Mouse (Mus musculus) layer of hippocampus, adult 9-10 months (tissue): Measurements from ENCODE around the gene P4ha1.
"Not testable (repeated sequence)": the region's sequence is repeated elsewhere in the genome, so short reads cannot be mapped to it uniquely, and the experiment has no call there.

ENCODE experiments used
- DNase-seq: peaks from one replicate; pipeline ENCODE4 v3.0.0; 2022; ENCODE audit warnings: low spot score

Gene P4ha1

GRCm38 (mm10) chr10:59369426-59369825 is 46.3 kb downstream of the P4ha1 start:
- no peak for DNase-seq

- DNase-seq, result no peak
Measured at GRCm38 (mm10) chr10:59377906-59378305, 54.8 kb downstream of the P4ha1 start.

- DNase-seq, result no peak
Measured at GRCm38 (mm10) chr10:59378728-59379127, 55.6 kb downstream of the P4ha1 start.

- no peak for DNase-seq
Measured at GRCm38 (mm10) chr10:59379927-59380326, 56.8 kb downstream of the P4ha1 start.

- no peak for DNase-seq
Measured at GRCm38 (mm10) chr10:59380411-59380821, 57.3 kb downstream of the P4ha1 start.

GRCm38 (mm10) chr10:59381563-59381962 is 58.5 kb downstream of the P4ha1 start:
- not testable (repeated sequence) for DNase-seq

GRCm38 (mm10) chr10:59386951-59387350 is 63.9 kb downstream of the P4ha1 start:
- DNase-seq, result peak; percentile 41

- no peak for DNase-seq
Measured at GRCm38 (mm10) chr10:59389652-59390051, 66.6 kb downstream of the P4ha1 start.

- no peak for DNase-seq
Measured at GRCm38 (mm10) chr10:59391907-59392306, 68.8 kb downstream of the P4ha1 start.

GRCm38 (mm10) chr10:59395461-59395860 is 72.4 kb downstream of the P4ha1 start, which contains the start of gene Gm10273:
Gm10273 (plus strand) TSS chr10:59395632.
- not testable (repeated sequence) for DNase-seq

- DNase-seq, result no peak
Measured at GRCm38 (mm10) chr10:59402899-59403792, 80.0 kb downstream of the P4ha1 start, which contains the start of gene Pla2g12b. Pla2g12b (plus strand) TSS chr10:59403660.

GRCm38 (mm10) chr10:59403793-59404149 is 80.7 kb downstream of the P4ha1 start:
- DNase-seq, result no peak

GRCm38 (mm10) chr10:59408499-59408898 is 85.4 kb downstream of the P4ha1 start:
- no peak for DNase-seq

GRCm38 (mm10) chr10:59410264-59410663 is 87.2 kb downstream of the P4ha1 start:
- no peak for DNase-seq

- DNase-seq, result no peak
Measured at GRCm38 (mm10) chr10:59413711-59414110, 90.6 kb downstream of the P4ha1 start.

GRCm38 (mm10) chr10:59416623-59417022 is 93.5 kb downstream of the P4ha1 start:
- DNase-seq, result no peak

GRCm38 (mm10) chr10:59419516-59419915 is 96.4 kb downstream of the P4ha1 start:
- no peak for DNase-seq
